Mouse (Mus musculus) inflammation-experienced regulatory T-cells, adult 6 months (primary cell): ENCODE measurements at regions not wholly inside any gene's neighbourhood (a gene's known extent, or its start where the extent isn't known, plus 50 kb on each side); places are given as distances from the start of the nearest gene placed in this dataset.
"Not testable (repeated sequence)": the region's sequence is repeated elsewhere in the genome, so short reads cannot be mapped to it uniquely, and the experiment has no call there.

Experiments
- ATAC-seq: one replicate; pipeline ENCODE4 v1.8.0; 2017

GRCm38 (mm10) chr15:52406156-52406885 lies 1478.4 kb upstream of the Gm7489 start:
- ATAC-seq: no peak

GRCm38 (mm10) chr15:52412869-52413771 lies 1471.6 kb upstream of the Gm7489 start:
- ATAC-seq: no peak

- no peak for ATAC-seq
Measured at GRCm38 (mm10) chr15:52425976-52426375, 1458.7 kb upstream of the Gm7489 start.

- ATAC-seq: no peak
Measured at GRCm38 (mm10) chr15:52430491-52431158, 1454.1 kb upstream of the Gm7489 start.

GRCm38 (mm10) chr15:52433639-52434038 lies 1451.1 kb upstream of the Gm7489 start:
- ATAC-seq: no peak

GRCm38 (mm10) chr15:52438403-52438802 lies 1446.3 kb upstream of the Gm7489 start:
- no peak for ATAC-seq

GRCm38 (mm10) chr15:52458782-52459181 lies 1425.9 kb upstream of the Gm7489 start:
- ATAC-seq: peak; percentile 58

GRCm38 (mm10) chr15:52459315-52459714 lies 1425.4 kb upstream of the Gm7489 start:
- no peak for ATAC-seq

- ATAC-seq: no peak
Measured at GRCm38 (mm10) chr15:52464226-52465138, 1420.2 kb upstream of the Gm7489 start.

- ATAC-seq: not testable (repeated sequence)
Measured at GRCm38 (mm10) chr15:52478124-52478523, 1406.6 kb upstream of the Gm7489 start.

GRCm38 (mm10) chr15:52480834-52481233 lies 1403.9 kb upstream of the Gm7489 start:
- no peak for ATAC-seq

GRCm38 (mm10) chr15:52483598-52484165 lies 1401.0 kb upstream of the Gm7489 start:
- ATAC-seq: no peak

- ATAC-seq: no peak
Measured at GRCm38 (mm10) chr15:52484276-52484675, 1400.4 kb upstream of the Gm7489 start.

- peak; percentile 78 for ATAC-seq
Measured at GRCm38 (mm10) chr15:52505278-52505831, 1379.4 kb upstream of the Gm7489 start.

- no peak for ATAC-seq
Measured at GRCm38 (mm10) chr15:52506930-52507329, 1377.8 kb upstream of the Gm7489 start.

- ATAC-seq: no peak
Measured at GRCm38 (mm10) chr15:52508609-52509008, 1376.1 kb upstream of the Gm7489 start.

GRCm38 (mm10) chr15:52510137-52510536 lies 1374.6 kb upstream of the Gm7489 start:
- no peak for ATAC-seq

GRCm38 (mm10) chr15:52536594-52536993 lies 1348.1 kb upstream of the Gm7489 start:
- ATAC-seq: no peak

GRCm38 (mm10) chr15:52558682-52559081 lies 1326.0 kb upstream of the Gm7489 start:
- no peak for ATAC-seq

- ATAC-seq: no peak
Measured at GRCm38 (mm10) chr15:52564078-52564477, 1320.6 kb upstream of the Gm7489 start.

- no peak for ATAC-seq
Measured at GRCm38 (mm10) chr15:52565449-52565851, 1319.3 kb upstream of the Gm7489 start.
